9 mouse cellular contexts compared by ENCODE assay signal in genomic region chr17:35060071-35060470, GRCm38 (mm10). TPM values are rescaled to one million over a fixed set of nuclear protein-coding genes. Genes with fewer than 3 reads are reported as not detected.
DNase-seq lines count a peak whose midpoint lies in the region; ATAC-seq and TF ChIP-seq lines count a peak whose summit lies in the region.
"Had no signal": no experiment of that assay in that cellular context is flagged by ENCODE, and none has a peak within 500 bp of the region (broad histone marks: within the 10 kb centered on the region; RNA-seq: fewer than 3 reads in every experiment).

No protein-coding gene starts in this region.

- WGBS in liver, adult 2 months, result 35% methylated on average over 14 of the region's 14 CpGs
- 31% methylated on average over 14 of the region's 14 CpGs for WGBS in forebrain, embryonic 10.5 days
- WGBS in intestine, embryonic 14.5 days, result 26% methylated on average over 14 of the region's 14 CpGs
- WGBS in neural tube, embryonic 12.5 days, result 23% methylated on average over 14 of the region's 14 CpGs

- intact Hi-C loops in left cerebral cortex, postnatal 4 days (cut with DNase I), result no loop called here

- no peak for DNase-seq in liver, adult 2 months (ENCODE audit: extremely low read depth, low read depth, low spot score)
- no peak for DNase-seq in liver
- no peak for DNase-seq in forebrain, embryonic 10.5 days (ENCODE audit: extremely low spot score, low spot score)
- DNase-seq in intestine, embryonic 14.5 days (ENCODE audit: low spot score), result no peak
- no peak for DNase-seq in right cerebral cortex, adult 2 months (ENCODE audit: low spot score in 2 of 2)
- no peak for DNase-seq in left cerebral cortex, postnatal 4 days

- H3K79me2 ChIP-seq in liver, adult 2 months (ENCODE audit: control insufficient read depth, insufficient read depth, low read length), result no peaks in the 10 kb centered on the region

- TF ChIP-seq POLR2A in liver, adult 2 months (IDR thresholded peaks at IDR 0.05; ENCODE audit: extremely low read depth, insufficient read depth, low read length), result no peak

- no peak overlapping the region for H3K27ac ChIP-seq in liver, adult 2 months (replicated peaks; ENCODE audit: insufficient read depth, low read depth, low read length)
- peak overlapping the region; percentile 98 for H3K27ac ChIP-seq in forebrain, embryonic 10.5 days
- H3K27ac ChIP-seq in intestine, embryonic 14.5 days (ENCODE audit: low read depth), result no peak overlapping the region
- H3K27ac ChIP-seq in neural tube, embryonic 12.5 days, result no peak overlapping the region

- H3K9me3 ChIP-seq in forebrain, embryonic 10.5 days, result no peaks in the 10 kb centered on the region
- H3K9me3 ChIP-seq in intestine, embryonic 14.5 days (ENCODE audit: control insufficient read depth, low read length), result no peaks in the 10 kb centered on the region
- H3K9me3 ChIP-seq in neural tube, embryonic 12.5 days, result no peaks in the 10 kb centered on the region

- no peak for ATAC-seq in intestine, embryonic 14.5 days (replicated peaks; ENCODE audit: low FRiP score, low TSS enrichment, low read depth)
- 0 out of 2 replicates have a peak, but pooled peaks have one; percentile 0 for ATAC-seq in neural tube, embryonic 12.5 days (ENCODE audit: low FRiP score, low read depth)
- no peak for ATAC-seq in granulocyte monocyte progenitor cell, adult 5-6 weeks (replicated peaks; ENCODE audit: poor library complexity, severe bottlenecking)

- peaks cover 3% of the 10 kb centered on the region; the same call in 1 of the 2 replicates for H3K4me1 ChIP-seq in liver, adult 2 months (ENCODE audit: control insufficient read depth, insufficient read depth, low read length)
- peaks cover 53% of the 10 kb centered on the region for H3K4me1 ChIP-seq in forebrain, embryonic 10.5 days
- peaks cover 21% of the 10 kb centered on the region for H3K4me1 ChIP-seq in intestine, embryonic 14.5 days (replicated peaks; ENCODE audit: control insufficient read depth, insufficient read depth, low read length)
- H3K4me1 ChIP-seq in neural tube, embryonic 12.5 days, result peaks cover 29% of the 10 kb centered on the region

- H3K27me3 ChIP-seq in liver, adult 2 months (ENCODE audit: control insufficient read depth, insufficient read depth, low read length), result no peaks in the 10 kb centered on the region; the same call in 1 of the 2 replicates
- peaks cover 38% of the 10 kb centered on the region for H3K27me3 ChIP-seq in forebrain, embryonic 10.5 days (ENCODE audit: poor library complexity, severe bottlenecking)
- no peaks in the 10 kb centered on the region for H3K27me3 ChIP-seq in intestine, embryonic 14.5 days (replicated peaks; ENCODE audit: control insufficient read depth, insufficient read depth, low read length)
- H3K27me3 ChIP-seq in neural tube, embryonic 12.5 days (replicated peaks), result 0 out of 2 replicates have a peak, but pooled peaks cover 4% of the 10 kb centered on the region

- H3K4me3 ChIP-seq in liver, adult 2 months (ENCODE audit: insufficient read depth, low read depth, low read length), result peak overlapping the region; percentile 62; the same call in 1 of the 2 replicates
- H3K4me3 ChIP-seq in forebrain, embryonic 10.5 days, result peak overlapping the region; percentile 87
- H3K4me3 ChIP-seq in intestine, embryonic 14.5 days (ENCODE audit: low read depth, low read length), result peak overlapping the region; percentile 89
- H3K4me3 ChIP-seq in neural tube, embryonic 12.5 days, result peak overlapping the region; percentile 80

- H3K36me3 ChIP-seq in liver, adult 2 months (ENCODE audit: control insufficient read depth, insufficient read depth, low read length), result peaks cover 5% of the 10 kb centered on the region; the same call in 1 of the 2 replicates
- H3K36me3 ChIP-seq in forebrain, embryonic 10.5 days (replicated peaks), result peaks cover 66% of the 10 kb centered on the region
- H3K36me3 ChIP-seq in intestine, embryonic 14.5 days (ENCODE audit: control insufficient read depth, insufficient read depth, low read length), result peaks cover 52% of the 10 kb centered on the region
- H3K36me3 ChIP-seq in neural tube, embryonic 12.5 days, result peaks cover 46% of the 10 kb centered on the region

- 0 out of 2 replicates have a peak overlapping the region, but pooled peaks have one; percentile 6 for H3K9ac ChIP-seq in liver, adult 2 months (ENCODE audit: low read depth, low read length)
- H3K9ac ChIP-seq in intestine, embryonic 14.5 days (ENCODE audit: low read length), result peak overlapping the region; percentile 81
- H3K9ac ChIP-seq in neural tube, embryonic 12.5 days, result peak overlapping the region; percentile 86

- H3K4me2 ChIP-seq in intestine, embryonic 14.5 days (ENCODE audit: low read length), result peak overlapping the region; percentile 99
- peak overlapping the region; percentile 94 for H3K4me2 ChIP-seq in neural tube, embryonic 12.5 days (replicated peaks)

- no peak for TF ChIP-seq CTCF in liver, adult 2 months (IDR thresholded peaks at IDR 0.05; ENCODE audit: low read depth, low read length)

RNA-seq across cellular contexts. Expression of gene Ddah2, which starts 1.2 kb away (rescaled TPM):
- total RNA-seq in liver, adult 2 months (2014; rRNA removed), result 3.0 and 3.6 TPM in 2 replicates
- 3.8 and 3.9 TPM in 2 replicates for polyA plus RNA-seq in liver, adult 2 months (2012; rRNA removed)
- polyA plus RNA-seq in forebrain, embryonic 10.5 days (2016; fragmentation: Nextera tagmentation; extraction: Ambion mirVana), result 414 and 441 TPM in 2 replicates
- polyA plus RNA-seq in intestine, embryonic 14.5 days (2014; fragmentation: Nextera tagmentation; extraction: Ambion mirVana), result 278 and 333 TPM in 2 replicates
- polyA plus RNA-seq in neural tube, embryonic 12.5 days (2016; fragmentation: Nextera tagmentation; extraction: Ambion mirVana), result 564 and 591 TPM in 2 replicates
- 3.4 TPM in 1 of 2 replicates, not detected in the other for total RNA-seq in granulocyte monocyte progenitor cell, adult 5-6 weeks (2014; fragmentation: Nextera tagmentation)
- 0.57 and 3.7 TPM in 2 replicates for total RNA-seq in granulocyte monocyte progenitor cell, adult 5-6 weeks (2017)
- total RNA-seq in left cerebral cortex, postnatal 4 days (2021), result 100 to 1,000 TPM; 101 to 115 TPM

RNA-seq across cellular contexts. Expression of gene Ly6g6c, which starts 5.1 kb away (rescaled TPM):
- not detected in 2 replicates for total RNA-seq in liver, adult 2 months (2014; rRNA removed)
- not detected in 2 replicates for polyA plus RNA-seq in liver, adult 2 months (2012; rRNA removed)
- polyA plus RNA-seq in forebrain, embryonic 10.5 days (2016; fragmentation: Nextera tagmentation; extraction: Ambion mirVana), result 0.25 TPM in 1 of 2 replicates, not detected in the other
- polyA plus RNA-seq in intestine, embryonic 14.5 days (2014; fragmentation: Nextera tagmentation; extraction: Ambion mirVana), result not detected in 2 replicates
- not detected in 2 replicates for polyA plus RNA-seq in neural tube, embryonic 12.5 days (2016; fragmentation: Nextera tagmentation; extraction: Ambion mirVana)
- total RNA-seq in granulocyte monocyte progenitor cell, adult 5-6 weeks (2014; fragmentation: Nextera tagmentation), result not detected in 2 replicates
- total RNA-seq in granulocyte monocyte progenitor cell, adult 5-6 weeks (2017), result not detected in 2 replicates
- not detected for total RNA-seq in left cerebral cortex, postnatal 4 days (2021)
- total RNA-seq: adrenal gland, adult 2 months had no signal
- polyA plus RNA-seq: adrenal gland, adult 2 months had no signal

RNA-seq across cellular contexts. Expression of gene Mpig6b, which starts 5.9 kb away (rescaled TPM):
- total RNA-seq in liver, adult 2 months (2014; rRNA removed), result 0.18 TPM in 1 of 2 replicates, not detected in the other
- 0.06 TPM in 1 of 2 replicates, not detected in the other for polyA plus RNA-seq in liver, adult 2 months (2012; rRNA removed)
- 0.59 and 0.72 TPM in 2 replicates for polyA plus RNA-seq in forebrain, embryonic 10.5 days (2016; fragmentation: Nextera tagmentation; extraction: Ambion mirVana)
- 0.55 and 0.81 TPM in 2 replicates for polyA plus RNA-seq in intestine, embryonic 14.5 days (2014; fragmentation: Nextera tagmentation; extraction: Ambion mirVana)
- 0.81 and 0.88 TPM in 2 replicates for polyA plus RNA-seq in neural tube, embryonic 12.5 days (2016; fragmentation: Nextera tagmentation; extraction: Ambion mirVana)
- total RNA-seq in granulocyte monocyte progenitor cell, adult 5-6 weeks (2014; fragmentation: Nextera tagmentation), result not detected in 2 replicates
- not detected in 2 replicates for total RNA-seq in granulocyte monocyte progenitor cell, adult 5-6 weeks (2017)
- not detected for total RNA-seq in left cerebral cortex, postnatal 4 days (2021)
- total RNA-seq: adrenal gland, adult 2 months had no signal

RNA-seq across cellular contexts. Expression of gene Clic1, which starts 10.3 kb away (rescaled TPM):
- 15.9 and 20.3 TPM in 2 replicates for total RNA-seq in liver, adult 2 months (2014; rRNA removed)
- 12.2 and 16.8 TPM in 2 replicates for polyA plus RNA-seq in liver, adult 2 months (2012; rRNA removed)
- 174 and 179 TPM in 2 replicates for polyA plus RNA-seq in forebrain, embryonic 10.5 days (2016; fragmentation: Nextera tagmentation; extraction: Ambion mirVana)
- 113 and 141 TPM in 2 replicates for polyA plus RNA-seq in intestine, embryonic 14.5 days (2014; fragmentation: Nextera tagmentation; extraction: Ambion mirVana)
- polyA plus RNA-seq in neural tube, embryonic 12.5 days (2016; fragmentation: Nextera tagmentation; extraction: Ambion mirVana), result 169 and 178 TPM in 2 replicates
- 231 and 245 TPM in 2 replicates for total RNA-seq in granulocyte monocyte progenitor cell, adult 5-6 weeks (2014; fragmentation: Nextera tagmentation)
- total RNA-seq in granulocyte monocyte progenitor cell, adult 5-6 weeks (2017), result 268 and 347 TPM in 2 replicates
- total RNA-seq in left cerebral cortex, postnatal 4 days (2021), result 10 to 100 TPM; 20.2 to 20.3 TPM

RNA-seq across cellular contexts. Expression of gene Msh5, which starts 13.5 kb away (rescaled TPM):
- 1.0 and 2.0 TPM in 2 replicates for total RNA-seq in liver, adult 2 months (2014; rRNA removed)
- 1.1 and 3.9 TPM in 2 replicates for polyA plus RNA-seq in liver, adult 2 months (2012; rRNA removed)
- 4.3 and 5.1 TPM in 2 replicates for polyA plus RNA-seq in forebrain, embryonic 10.5 days (2016; fragmentation: Nextera tagmentation; extraction: Ambion mirVana)
- polyA plus RNA-seq in intestine, embryonic 14.5 days (2014; fragmentation: Nextera tagmentation; extraction: Ambion mirVana), result 3.6 and 3.9 TPM in 2 replicates
- 3.1 and 4.1 TPM in 2 replicates for polyA plus RNA-seq in neural tube, embryonic 12.5 days (2016; fragmentation: Nextera tagmentation; extraction: Ambion mirVana)
- 0.19 and 6.8 TPM in 2 replicates for total RNA-seq in granulocyte monocyte progenitor cell, adult 5-6 weeks (2014; fragmentation: Nextera tagmentation)
- total RNA-seq in granulocyte monocyte progenitor cell, adult 5-6 weeks (2017), result 0.62 and 3.6 TPM in 2 replicates
- total RNA-seq in left cerebral cortex, postnatal 4 days (2021), result 1 to 10 TPM; 2.0 to 3.2 TPM

Comparison
In these comparisons a context has a peak if more than half of its experiments do, and no peak if none do; other contexts are left out.
1. H3K9ac ChIP-seq: peak in every context shown above with its lines; median percentile 86 in neural tube, embryonic 12.5 days; 81 in intestine, embryonic 14.5 days; 6 in liver, adult 2 months.
2. RNA of gene Ddah2, which starts 1.2 kb away (polyA plus RNA-seq): 564 to 591 TPM in neural tube, embryonic 12.5 days, 414 to 441 TPM in forebrain, embryonic 10.5 days and 278 to 333 TPM in intestine, embryonic 14.5 days; 3.8 to 3.9 TPM in liver, adult 2 months; every median in the first group is over 10 times any median in the second.
3. Peak in every context shown above with its lines, with median percentiles within 50 percentile points of each other: H3K4me3 ChIP-seq.